Mouse (Mus musculus) myocyte (in vitro differentiated cells): ENCODE measurements around the gene 6430628N08Rik. TPM values are rescaled to one million over a fixed set of nuclear protein-coding genes. Genes with fewer than 3 reads are reported as not detected.

ENCODE experiments used
- H3K27me3 ChIP-seq: one replicate; pipeline ENCODE4 v1.6.1; 2011; ENCODE audit not compliant: control insufficient read depth, insufficient read depth, insufficient read length
- H3K36me3 ChIP-seq: one replicate; pipeline ENCODE4 v1.6.1; 2011; ENCODE audit not compliant: control insufficient read depth, insufficient read depth
- H3K4me2 ChIP-seq: one replicate; pipeline ENCODE4 v1.6.1; 2011; ENCODE audit warnings: low read depth, control low read depth
- H3K4me3 ChIP-seq: one replicate; pipeline ENCODE4 v1.5.1; 2011; ENCODE audit warnings: mild to moderate bottlenecking, control low read depth, moderate library complexity
- H3K79me2 ChIP-seq: one replicate; pipeline ENCODE4 v1.6.1; 2011; ENCODE audit not compliant: control insufficient read depth, insufficient read depth
- H3ac ChIP-seq: one replicate; pipeline ENCODE4 v1.6.1; 2011; ENCODE audit not compliant: control insufficient read depth, insufficient read length
- CEBPB ChIP-seq: IDR thresholded peaks from 2 replicates; pipeline ENCODE4 v1.6.1; 2011; ENCODE audit warnings: mild to moderate bottlenecking, moderate library complexity; ENCODE audit not compliant: poor library complexity, insufficient read depth, severe bottlenecking
- E2F4 ChIP-seq: IDR thresholded peaks from one replicate; pipeline ENCODE4 v1.6.1; 2011; ENCODE audit warnings: mild to moderate bottlenecking, control low read depth, moderate library complexity; ENCODE audit not compliant: insufficient read depth
- MAX ChIP-seq: IDR thresholded peaks from one replicate; pipeline ENCODE4 v1.6.1; 2011; ENCODE audit warnings: low read depth, mild to moderate bottlenecking, control low read depth
- MYOD1 ChIP-seq, 3 experiments: IDR thresholded peaks; one replicate each; pipeline ENCODE4 v1.6.1; 2011; ENCODE audit warnings: control low read depth in 2 of 3, low read depth in 2 of 3, mild to moderate bottlenecking in 2 of 3, moderate library complexity in 1 of 3; ENCODE audit not compliant: insufficient read length in 2 of 3, control insufficient read depth in 1 of 3
- MYOG ChIP-seq, 3 experiments: IDR thresholded peaks; one replicate each; pipeline ENCODE4 v1.6.1; 2011; ENCODE audit warnings: control low read depth in 2 of 3, low read depth in 2 of 3, mild to moderate bottlenecking in 2 of 3; ENCODE audit not compliant: insufficient read length in 2 of 3, control insufficient read depth in 1 of 3, insufficient read depth in 1 of 3
- POLR2A ChIP-seq: IDR thresholded peaks from one replicate; pipeline ENCODE4 v1.6.1; 2011; ENCODE audit warnings: low read depth, mild to moderate bottlenecking, control low read depth, moderate library complexity; ENCODE audit not compliant: insufficient read length
- POLR2AphosphoS2 ChIP-seq: IDR thresholded peaks from one replicate; pipeline ENCODE4 v1.6.1; 2011; ENCODE audit warnings: low read depth, control low read depth; ENCODE audit not compliant: insufficient read length
- REST ChIP-seq: IDR thresholded peaks from one replicate; pipeline ENCODE4 v1.6.1; 2011; ENCODE audit warnings: mild to moderate bottlenecking, control low read depth, moderate library complexity; ENCODE audit not compliant: insufficient read depth, insufficient read length
- SRF ChIP-seq: IDR thresholded peaks from one replicate; pipeline ENCODE4 v1.6.1; 2011; ENCODE audit warnings: low read depth; ENCODE audit not compliant: control insufficient read depth, insufficient read length
- TCF12 ChIP-seq: IDR thresholded peaks from one replicate; pipeline ENCODE4 v1.6.1; 2011; ENCODE audit warnings: mild to moderate bottlenecking, control low read depth; ENCODE audit not compliant: poor library complexity, insufficient read depth, severe bottlenecking
- TCF3 ChIP-seq: IDR thresholded peaks from one replicate; pipeline ENCODE4 v1.6.1; 2011; ENCODE audit warnings: low read depth, control low read depth; ENCODE audit not compliant: insufficient read length
- USF1 ChIP-seq: IDR thresholded peaks from one replicate; pipeline ENCODE4 v1.6.1; 2011; ENCODE audit warnings: low read depth, mild to moderate bottlenecking, control low read depth, moderate library complexity
- polyA plus RNA-seq: library from polyadenylated mRNA; unstranded; fragments of >200 nt; fragmentation: generic; extraction: Trizol; gene quantifications from one replicate; pipeline ENCODE4 v1.2.1, GENCODE M21; 2012; ENCODE audit warnings: missing spikeins

The 6430628N08Rik gene
- polyA plus RNA-seq, 1 experiment: not detected

- H3K4me2 ChIP-seq: no peak overlapping the region
- H3K36me3 ChIP-seq: peaks cover 13% of the 10 kb centered on the region
- no peak overlapping the region for H3K4me3 ChIP-seq
- H3ac ChIP-seq: no peak overlapping the region
- H3K27me3 ChIP-seq: no peaks in the 10 kb centered on the region
- H3K79me2 ChIP-seq: no peaks in the 10 kb centered on the region
- no peak for TF ChIP-seq USF1
- no peak for TF ChIP-seq MYOD1 (IDR thresholded peaks at IDR 0.05; ENCODE audit: control insufficient read depth in 1 of 3, insufficient read length in 2 of 3, low read depth in 2 of 3)
- no peak for TF ChIP-seq POLR2A
- no peak for TF ChIP-seq CEBPB
- no peak for TF ChIP-seq MYOG (IDR thresholded peaks at IDR 0.05; ENCODE audit: control insufficient read depth in 1 of 3, insufficient read depth in 1 of 3, insufficient read length in 2 of 3, low read depth in 2 of 3)
- TF ChIP-seq TCF12: no peak
- no peak for TF ChIP-seq E2F4
- no peak for TF ChIP-seq SRF
- no peak for TF ChIP-seq REST
- TF ChIP-seq POLR2AphosphoS2: no peak
- TF ChIP-seq TCF3: no peak
- no peak for TF ChIP-seq MAX
Observed at GRCm38 (mm10) chr4:115869512-115870210, 20.8 kb upstream of the 6430628N08Rik start.

- Histone ChIP-seq H3K79me2 (no peaks in the 10 kb centered on the region), H3ac (no peak overlapping the region), H3K27me3 (no peaks in the 10 kb centered on the region), H3K4me3 (no peak overlapping the region), H3K4me2 (no peak overlapping the region), H3K36me3 (peaks cover 12% of the 10 kb centered on the region)
- TF ChIP-seq CEBPB (no peak), POLR2AphosphoS2 (no peak)
Observed at GRCm38 (mm10) chr4:115873231-115873630, 17.2 kb upstream of the 6430628N08Rik start.

DNA sequence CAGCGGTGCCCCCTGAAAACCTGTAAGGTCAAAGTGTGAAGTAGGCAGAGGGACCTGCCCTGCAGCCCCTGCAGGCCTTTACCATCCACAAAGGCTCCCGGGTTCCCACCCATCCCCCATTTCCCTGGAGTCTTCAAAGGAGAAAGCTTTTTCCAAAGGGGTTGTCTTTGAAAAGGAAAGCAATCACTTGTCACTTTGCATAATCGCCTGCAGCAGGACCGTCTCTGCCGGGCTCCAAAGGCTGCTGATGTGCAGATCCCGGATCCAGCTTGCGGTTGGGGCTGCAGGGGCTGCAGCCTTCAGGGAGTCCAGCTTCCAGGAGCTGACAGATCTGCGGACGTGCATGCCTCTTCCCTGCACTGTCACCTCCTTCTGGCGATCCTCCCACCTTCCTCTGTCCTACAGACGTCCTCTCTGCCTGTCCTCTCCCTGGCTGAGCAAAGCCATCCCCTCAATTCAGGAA, 12.2 kb upstream of the 6430628N08Rik start:
- no peak overlapping the region for H3ac ChIP-seq
- no peaks in the 10 kb centered on the region for H3K27me3 ChIP-seq
- no peak overlapping the region for H3K4me3 ChIP-seq
- H3K4me2 ChIP-seq: no peak overlapping the region
- TF ChIP-seq POLR2A: no peak
- no peak for TF ChIP-seq MYOD1 (IDR thresholded peaks at IDR 0.05; ENCODE audit: control insufficient read depth in 1 of 3, insufficient read length in 2 of 3, low read depth in 2 of 3)
- no peak for TF ChIP-seq MYOG (IDR thresholded peaks at IDR 0.05; ENCODE audit: control insufficient read depth in 1 of 3, insufficient read depth in 1 of 3, insufficient read length in 2 of 3, low read depth in 2 of 3)
- TF ChIP-seq CEBPB: no peak
- TF ChIP-seq E2F4: no peak
- no peak for TF ChIP-seq REST
- TF ChIP-seq TCF3: no peak
- TF ChIP-seq MAX: no peak
- TF ChIP-seq USF1: no peak
- TF ChIP-seq TCF12: no peak
- TF ChIP-seq SRF: no peak
- no peak for TF ChIP-seq POLR2AphosphoS2
- H3K79me2 ChIP-seq: no peaks in the 10 kb centered on the region
- H3K36me3 ChIP-seq: peaks cover 3% of the 10 kb centered on the region

- Histone ChIP-seq H3K27me3 (no peaks in the 10 kb centered on the region), H3K4me2 (no peak overlapping the region), H3K79me2 (no peaks in the 10 kb centered on the region), H3K36me3 (peaks cover 3% of the 10 kb centered on the region), H3K4me3 (no peak overlapping the region), H3ac (no peak overlapping the region)
- no peak for TF ChIP-seq E2F4
- TF ChIP-seq MAX: no peak
- TF ChIP-seq POLR2AphosphoS2: peak; percentile 7
- TF ChIP-seq REST: no peak
- TF ChIP-seq POLR2A: no peak
- no peak for TF ChIP-seq TCF12
- no peak for TF ChIP-seq SRF
- TF ChIP-seq MYOD1 (IDR thresholded peaks at IDR 0.05; ENCODE audit: control insufficient read depth in 1 of 3, insufficient read length in 2 of 3, low read depth in 2 of 3): no peak
Observed at GRCm38 (mm10) chr4:115878828-115879227, 11.6 kb upstream of the 6430628N08Rik start.

DNA sequence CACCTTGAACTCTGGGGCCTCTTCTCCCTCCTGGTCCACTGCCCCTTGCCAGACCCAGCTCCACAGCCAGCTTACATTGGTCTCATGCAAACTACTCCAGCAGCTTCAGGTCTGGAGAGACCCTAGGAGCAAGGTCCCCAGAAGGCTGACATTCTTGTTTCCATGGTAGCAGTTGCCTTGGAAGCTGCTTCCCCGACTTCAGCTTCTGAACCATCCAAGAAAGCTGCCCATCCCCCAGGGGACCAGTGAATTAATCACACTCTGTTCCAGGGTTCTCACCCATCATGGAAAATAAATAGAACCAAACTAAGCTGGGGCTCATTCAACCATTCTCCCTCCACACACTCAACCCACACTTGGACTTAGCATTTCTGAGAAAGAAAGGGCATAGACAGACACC, 9.3 kb upstream of the 6430628N08Rik start:
- no peak overlapping the region for H3ac ChIP-seq
- no peak for TF ChIP-seq CEBPB

More for the DNA sequence above, 9.3 kb upstream of the 6430628N08Rik start:
- no peak overlapping the region for H3K4me3 ChIP-seq
- no peaks in the 10 kb centered on the region for H3K36me3 ChIP-seq
- no peaks in the 10 kb centered on the region for H3K79me2 ChIP-seq
- no peaks in the 10 kb centered on the region for H3K27me3 ChIP-seq
- no peak overlapping the region for H3K4me2 ChIP-seq
